Mouse (Mus musculus) neural tube, embryonic 12.5 days (tissue): ENCODE measurements at regions not wholly inside any gene's neighbourhood (a gene's known extent, or its start where the extent isn't known, plus 50 kb on each side); places are given as distances from the start of the nearest gene placed in this dataset.

Experiments used
- ATAC-seq: fragments of 200-750 bp; cut with Nextera tagmentation; 2 replicates; pipeline ENCODE4 v1.8.0; 2017; ENCODE audit warnings: low read depth, mild to moderate bottlenecking, moderate TSS enrichment, moderate library complexity; ENCODE audit not compliant: low FRiP score
- H3K27ac ChIP-seq: fragments of 300-500 bp; sonication (generic); 2 replicates; pipeline ENCODE4 v1.5.1; 2016
- H3K27me3 ChIP-seq: fragments of 300-500 bp; sonication (generic); replicated peaks from 2 replicates; pipeline ENCODE4 v1.6.1; 2016; ENCODE audit warnings: mild to moderate bottlenecking
- H3K36me3 ChIP-seq: fragments of 300-500 bp; sonication (generic); 2 replicates; pipeline ENCODE4 v1.6.1; 2016; ENCODE audit warnings: mild to moderate bottlenecking
- H3K4me1 ChIP-seq: fragments of 300-500 bp; sonication (generic); 2 replicates; pipeline ENCODE4 v1.6.1; 2016
- H3K4me2 ChIP-seq: fragments of 300-500 bp; sonication (generic); replicated peaks from 2 replicates; pipeline ENCODE4 v1.6.1; 2016; ENCODE audit warnings: mild to moderate bottlenecking
- H3K4me3 ChIP-seq: fragments of 300-500 bp; sonication (generic); 2 replicates; pipeline ENCODE4 v1.5.1; 2016
- H3K9ac ChIP-seq: fragments of 300-500 bp; sonication (generic); 2 replicates; pipeline ENCODE4 v1.6.1; 2016; ENCODE audit warnings: mild to moderate bottlenecking
- H3K9me3 ChIP-seq: fragments of 300-500 bp; sonication (generic); 2 replicates; pipeline ENCODE4 v1.6.1; 2016; ENCODE audit warnings: mild to moderate bottlenecking
- WGBS: fragments of 180-500 bp; shearing (Covaris S2); methylation state at CpG from one replicate; pipeline ENCODE4 v1.1.7; 2016; 5-methylcytosine and 5-hydroxymethylcytosine counted together

DNA sequence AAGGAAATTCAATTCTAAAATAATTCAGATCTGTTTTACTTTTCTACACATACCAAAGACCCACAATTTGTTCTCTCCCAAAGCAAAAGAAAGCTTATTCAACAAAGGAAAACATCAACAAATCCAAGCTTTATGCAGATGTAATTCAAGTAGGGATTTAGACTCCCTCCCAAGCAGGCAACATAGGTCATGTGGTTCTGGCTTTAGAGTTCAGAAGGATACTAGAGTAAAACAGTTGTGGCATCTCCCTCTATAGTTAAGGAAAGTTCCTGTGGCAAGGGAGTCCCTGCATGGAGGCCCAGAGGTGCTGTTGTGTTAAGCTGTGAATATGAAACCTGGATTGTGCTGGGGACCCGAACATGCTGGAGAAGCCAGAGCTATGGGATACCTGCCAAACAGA, 271.3 kb upstream of the Mad2l1 start:
- Histone ChIP-seq H3K27ac (no peak overlapping the region), H3K27me3 (no peaks in the 10 kb centered on the region), H3K9ac (no peak overlapping the region), H3K4me3 (no peak overlapping the region), H3K4me1 (no peaks in the 10 kb centered on the region), H3K4me2 (no peak overlapping the region), H3K36me3 (no peaks in the 10 kb centered on the region), H3K9me3 (no peaks in the 10 kb centered on the region)
- no peak for ATAC-seq
- 79% methylated on average over 1 of the region's 1 CpGs for WGBS

GRCm38 (mm10) chr6:66268427-66268826, 266.8 kb upstream of the Mad2l1 start:
- no peaks in the 10 kb centered on the region for H3K36me3 ChIP-seq
- no peak overlapping the region for H3K4me3 ChIP-seq
- no peaks in the 10 kb centered on the region for H3K4me1 ChIP-seq
- no peaks in the 10 kb centered on the region for H3K27me3 ChIP-seq
- 67% methylated on average over 3 of the region's 3 CpGs for WGBS
- no peaks in the 10 kb centered on the region for H3K9me3 ChIP-seq
- H3K9ac ChIP-seq = no peak overlapping the region
- no peak for ATAC-seq
- H3K27ac ChIP-seq = no peak overlapping the region
- H3K4me2 ChIP-seq = no peak overlapping the region

- ATAC-seq = no peak
- no peak overlapping the region for H3K27ac ChIP-seq
- 91% methylated on average over 6 of the region's 6 CpGs for WGBS
Observed at GRCm38 (mm10) chr6:66271414-66272206, 263.6 kb upstream of the Mad2l1 start.

DNA sequence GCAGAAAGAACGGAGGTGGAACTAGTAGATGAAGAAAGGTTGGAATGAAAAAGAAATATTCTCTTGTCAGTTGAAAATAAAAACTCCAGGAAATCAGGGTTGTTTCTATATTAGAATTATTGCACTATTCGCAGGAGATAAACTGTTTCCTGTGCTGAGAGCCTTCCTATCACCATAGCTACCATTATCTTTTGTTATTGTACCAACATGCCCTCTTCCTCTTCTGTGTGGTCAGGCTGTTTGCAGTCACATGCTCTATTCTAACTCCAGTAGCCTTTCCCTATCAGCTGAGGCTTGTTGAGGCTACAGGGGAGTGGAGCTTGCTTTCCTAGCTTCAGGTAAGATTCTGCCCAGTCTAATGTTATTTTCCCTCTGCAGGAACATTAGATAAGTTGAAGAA, 263.0 kb upstream of the Mad2l1 start:
- Histone ChIP-seq H3K9me3 (no peaks in the 10 kb centered on the region), H3K4me1 (no peaks in the 10 kb centered on the region), H3K36me3 (no peaks in the 10 kb centered on the region), H3K27me3 (no peaks in the 10 kb centered on the region), H3K4me3 (no peak overlapping the region), H3K27ac (no peak overlapping the region), H3K4me2 (no peak overlapping the region), H3K9ac (no peak overlapping the region)
- no peak for ATAC-seq
- WGBS = 84% methylated on average over 2 of the region's 2 CpGs

More at GRCm38 (mm10) chr6:66271414-66272206, 263.6 kb upstream of the Mad2l1 start:
- Histone ChIP-seq H3K4me3 (no peak overlapping the region), H3K9ac (no peak overlapping the region), H3K36me3 (no peaks in the 10 kb centered on the region), H3K4me2 (no peak overlapping the region), H3K27me3 (no peaks in the 10 kb centered on the region), H3K4me1 (no peaks in the 10 kb centered on the region), H3K9me3 (no peaks in the 10 kb centered on the region)

DNA sequence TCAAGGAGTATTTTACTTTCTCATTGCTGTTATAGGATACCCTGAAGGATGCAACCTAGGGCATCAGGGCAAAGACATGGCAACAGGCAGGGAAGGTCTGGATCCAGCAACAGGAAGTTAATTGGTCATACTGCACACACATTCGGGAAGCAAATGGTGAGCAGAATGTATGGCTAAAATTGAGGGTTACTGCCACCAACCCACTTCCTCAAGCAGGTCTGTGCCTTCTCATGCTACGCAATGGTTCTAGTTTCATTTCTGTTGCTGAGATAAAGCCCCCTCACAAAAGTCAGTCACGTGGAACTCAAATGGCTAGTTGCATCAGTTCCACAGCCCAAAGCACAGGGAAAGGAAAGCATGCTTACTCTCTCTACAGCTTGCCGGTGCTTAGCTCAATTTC, 260.5 kb upstream of the Mad2l1 start:
- no peak overlapping the region for H3K9ac ChIP-seq
- WGBS = 89% methylated on average over 4 of the region's 4 CpGs
- H3K36me3 ChIP-seq = no peaks in the 10 kb centered on the region
- ATAC-seq = no peak
- no peak overlapping the region for H3K4me2 ChIP-seq
- no peaks in the 10 kb centered on the region for H3K9me3 ChIP-seq
- H3K27ac ChIP-seq = no peak overlapping the region
- no peaks in the 10 kb centered on the region for H3K27me3 ChIP-seq
- H3K4me1 ChIP-seq = no peaks in the 10 kb centered on the region
- no peak overlapping the region for H3K4me3 ChIP-seq

GRCm38 (mm10) chr6:66280701-66281100, 254.5 kb upstream of the Mad2l1 start:
- Histone ChIP-seq H3K4me2 (no peak overlapping the region), H3K4me3 (no peak overlapping the region), H3K27me3 (no peaks in the 10 kb centered on the region), H3K27ac (no peak overlapping the region), H3K9ac (no peak overlapping the region), H3K4me1 (no peaks in the 10 kb centered on the region), H3K9me3 (no peaks in the 10 kb centered on the region), H3K36me3 (no peaks in the 10 kb centered on the region)
- ATAC-seq = no peak
- WGBS = 86% methylated on average over 8 of the region's 8 CpGs

- no peak overlapping the region for H3K9ac ChIP-seq
- H3K9me3 ChIP-seq = no peaks in the 10 kb centered on the region
- H3K36me3 ChIP-seq = no peaks in the 10 kb centered on the region
- H3K4me2 ChIP-seq = no peak overlapping the region
- 74% methylated on average over 6 of the region's 6 CpGs for WGBS
- H3K4me1 ChIP-seq = no peaks in the 10 kb centered on the region
- H3K27me3 ChIP-seq = no peaks in the 10 kb centered on the region
- no peak overlapping the region for H3K27ac ChIP-seq
- ATAC-seq = no peak
- H3K4me3 ChIP-seq = no peak overlapping the region
Observed at GRCm38 (mm10) chr6:66282566-66283115, 252.5 kb upstream of the Mad2l1 start.

- WGBS = 94% methylated on average over 4 of the region's 4 CpGs
- H3K27me3 ChIP-seq = no peaks in the 10 kb centered on the region
- no peak overlapping the region for H3K9ac ChIP-seq
- no peak overlapping the region for H3K27ac ChIP-seq
- no peaks in the 10 kb centered on the region for H3K4me1 ChIP-seq
- ATAC-seq = no peak
- no peaks in the 10 kb centered on the region for H3K9me3 ChIP-seq
- H3K36me3 ChIP-seq = no peaks in the 10 kb centered on the region
- no peak overlapping the region for H3K4me2 ChIP-seq
- no peak overlapping the region for H3K4me3 ChIP-seq
Observed at GRCm38 (mm10) chr6:66283521-66283920, 251.7 kb upstream of the Mad2l1 start.

GRCm38 (mm10) chr6:66287607-66288006, 247.6 kb upstream of the Mad2l1 start:
- H3K27ac ChIP-seq = no peak overlapping the region
- no peak overlapping the region for H3K4me3 ChIP-seq
- H3K36me3 ChIP-seq = no peaks in the 10 kb centered on the region
- H3K4me1 ChIP-seq = no peaks in the 10 kb centered on the region
- no peak for ATAC-seq
- H3K9me3 ChIP-seq = no peaks in the 10 kb centered on the region
- H3K9ac ChIP-seq = no peak overlapping the region
- no peaks in the 10 kb centered on the region for H3K27me3 ChIP-seq
- no peak overlapping the region for H3K4me2 ChIP-seq

GRCm38 (mm10) chr6:66289196-66289595, 246.0 kb upstream of the Mad2l1 start:
- no peaks in the 10 kb centered on the region for H3K9me3 ChIP-seq
- no peak overlapping the region for H3K9ac ChIP-seq
- no peaks in the 10 kb centered on the region for H3K36me3 ChIP-seq
- no peak for ATAC-seq
- no peak overlapping the region for H3K4me3 ChIP-seq
- H3K4me2 ChIP-seq = no peak overlapping the region
- WGBS = 84% methylated on average over 3 of the region's 3 CpGs
- no peaks in the 10 kb centered on the region for H3K27me3 ChIP-seq
- H3K27ac ChIP-seq = no peak overlapping the region
- H3K4me1 ChIP-seq = no peaks in the 10 kb centered on the region

DNA sequence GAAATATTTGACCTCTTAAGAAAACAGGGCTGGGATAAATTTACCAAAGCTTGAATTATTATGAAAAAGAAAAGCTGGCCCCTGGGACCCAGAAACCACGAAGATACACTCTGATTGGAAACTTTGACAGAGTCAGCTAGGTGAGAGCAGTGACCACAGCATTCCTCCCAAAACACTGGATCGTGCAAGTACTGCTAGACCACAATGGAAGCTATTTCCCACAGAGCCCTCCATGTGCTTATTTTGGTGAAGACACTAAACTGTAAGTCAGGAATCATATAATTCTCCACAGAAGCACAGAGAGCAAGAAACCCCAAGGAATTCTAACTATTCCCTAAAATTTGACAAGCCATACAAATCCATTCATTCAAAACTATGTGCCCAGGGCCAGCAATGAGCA, 243.6 kb upstream of the Mad2l1 start:
- Histone ChIP-seq H3K4me2 (no peak overlapping the region), H3K4me1 (no peaks in the 10 kb centered on the region), H3K27me3 (no peaks in the 10 kb centered on the region), H3K9me3 (no peaks in the 10 kb centered on the region), H3K27ac (no peak overlapping the region), H3K4me3 (no peak overlapping the region), H3K36me3 (no peaks in the 10 kb centered on the region), H3K9ac (no peak overlapping the region)
- WGBS = 86% methylated on average over 2 of the region's 2 CpGs
- no peak for ATAC-seq

DNA sequence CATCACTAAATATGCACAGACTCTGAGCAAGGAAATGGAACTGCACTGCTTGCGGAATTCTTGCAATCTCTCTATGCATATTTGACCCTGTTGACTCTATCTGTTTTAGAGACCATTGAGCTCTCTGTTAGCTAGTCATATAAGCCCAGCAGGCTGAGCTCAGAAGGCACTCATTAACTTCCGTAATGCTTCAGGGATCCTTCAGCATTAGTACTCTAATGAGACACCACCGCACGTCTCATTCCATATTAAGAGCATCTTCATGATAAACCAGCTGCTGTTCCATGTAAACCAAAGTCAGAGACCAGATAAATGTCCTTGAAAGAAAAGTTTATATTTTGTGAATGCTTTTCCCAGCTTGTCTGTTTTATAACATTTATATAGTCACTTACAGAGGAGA, 237.1 kb upstream of the Mad2l1 start:
- no peaks in the 10 kb centered on the region for H3K36me3 ChIP-seq

GRCm38 (mm10) chr6:66300189-66300588, 235.0 kb upstream of the Mad2l1 start:
- no peak overlapping the region for H3K9ac ChIP-seq
- no peak for ATAC-seq
- no peaks in the 10 kb centered on the region for H3K9me3 ChIP-seq
- no peak overlapping the region for H3K4me3 ChIP-seq
- H3K4me1 ChIP-seq = no peaks in the 10 kb centered on the region
- H3K4me2 ChIP-seq = no peak overlapping the region
- no peak overlapping the region for H3K27ac ChIP-seq
- H3K36me3 ChIP-seq = no peaks in the 10 kb centered on the region
- no peaks in the 10 kb centered on the region for H3K27me3 ChIP-seq

More for the DNA sequence above, 237.1 kb upstream of the Mad2l1 start:
- H3K4me2 ChIP-seq = no peak overlapping the region
- H3K4me3 ChIP-seq = no peak overlapping the region
- no peaks in the 10 kb centered on the region for H3K27me3 ChIP-seq
- no peak overlapping the region for H3K27ac ChIP-seq
- no peaks in the 10 kb centered on the region for H3K9me3 ChIP-seq
- ATAC-seq = no peak
- no peaks in the 10 kb centered on the region for H3K4me1 ChIP-seq
- H3K9ac ChIP-seq = no peak overlapping the region
- WGBS = 79% methylated on average over 4 of the region's 4 CpGs
